Mouse (Mus musculus): ENCODE results near the gene Ptch2. TPM values are rescaled to one million over a fixed set of nuclear protein-coding genes. Genes with fewer than 3 reads are reported as not detected.
A peak's percentile ranks its signal among the peaks of the same experiment; 100 is the strongest.

Gene Ptch2
- polyA plus RNA-seq, 1 experiment = 5.0 TPM

DNA sequence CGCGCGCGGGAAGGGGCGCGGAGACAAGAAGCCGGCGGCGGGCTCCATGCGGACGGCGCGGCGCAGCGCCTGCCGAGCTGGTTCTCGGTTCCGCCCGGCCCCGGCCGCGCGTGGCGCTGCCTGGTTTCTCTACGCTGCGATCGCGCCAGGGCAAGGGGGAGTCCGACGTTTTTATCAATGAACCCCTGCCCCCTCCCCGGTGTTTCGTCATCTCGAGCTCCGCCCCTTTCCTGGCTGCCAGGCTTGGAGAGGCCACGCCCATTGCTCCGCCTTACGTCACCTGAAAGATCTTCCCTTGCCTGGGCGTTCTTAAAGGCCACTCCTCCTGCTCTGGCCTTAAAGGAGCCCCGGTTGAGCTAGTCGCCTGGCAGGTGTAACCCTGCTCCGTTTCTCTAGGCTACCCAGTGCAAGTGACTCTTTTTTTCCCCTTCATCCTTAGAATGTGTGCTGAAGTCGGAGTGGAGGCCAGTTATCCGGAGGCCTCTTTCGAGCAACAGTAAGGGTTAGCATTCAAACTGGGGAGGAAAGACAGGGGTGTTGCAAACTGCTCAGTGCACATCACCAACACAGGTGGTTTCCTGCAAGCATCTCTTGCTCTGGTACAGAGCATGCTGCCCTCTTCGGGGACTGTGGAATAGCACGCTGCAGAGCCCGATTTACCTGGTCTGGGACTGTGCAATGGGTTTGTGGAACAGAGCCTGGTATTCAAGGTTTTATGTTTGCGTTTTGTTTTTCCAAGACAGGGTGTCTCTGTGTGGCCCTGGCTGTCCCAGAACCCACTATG, 38.1 kb downstream of the Ptch2 start, which contains the start of gene Plk3:
Plk3 (minus strand) TSS at position 147 of the 784 bp plus-strand sequence.
- Histone ChIP-seq H3K36me3 (ENCODE audit: control insufficient read depth, insufficient read depth, low read length) (no peaks in the 10 kb centered on the region), H3K27ac (ENCODE audit: insufficient read depth, low read depth, low read length) (peak within 1 kb of the TSS; percentile 25; the same call in 1 of the 2 replicates), H3K27me3 (replicated peaks; ENCODE audit: control insufficient read depth, insufficient read depth, low read length) (no peaks in the 10 kb centered on the region), H3K4me1 (ENCODE audit: control insufficient read depth, insufficient read depth, low read length) (peaks cover 10% of the 10 kb centered on the region; the same call in 1 of the 2 replicates), H3K4me3 (ENCODE audit: insufficient read depth, low read depth, low read length) (peak within 1 kb of the TSS; percentile 69)
- DNase-seq = peak; percentile 99
- WGBS = 1% methylated on average over 44 of the region's 48 CpGs
- no peak for TF ChIP-seq CTCF (conservative IDR thresholded peaks at IDR 0.05; ENCODE audit: insufficient read depth, insufficient read length, low read depth, low read length)
- peak; percentile 85 for TF ChIP-seq POLR2A (IDR thresholded peaks at IDR 0.05; ENCODE audit: low read depth, low read length)

DNA sequence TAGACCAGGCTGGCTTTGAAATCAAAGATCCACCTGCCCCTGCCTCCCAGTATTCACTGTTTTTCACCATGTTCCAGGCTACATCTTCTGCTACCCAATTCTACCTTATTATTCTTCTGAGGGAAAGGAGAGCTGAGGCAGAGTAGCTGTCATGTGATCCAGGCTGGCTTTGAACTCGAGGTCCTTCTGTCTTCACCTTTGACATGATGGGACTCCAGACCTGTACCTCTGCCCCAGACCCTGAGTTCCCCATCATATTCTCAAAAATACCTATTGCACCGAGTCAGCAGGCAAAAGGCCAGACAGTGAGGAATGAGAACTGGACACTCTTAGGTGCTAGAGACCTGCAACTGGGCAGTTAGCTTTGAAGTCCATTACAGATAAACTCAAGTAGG, 38.7 kb downstream of the Ptch2 start:
- no peak overlapping the region for H3K4me3 ChIP-seq (ENCODE audit: insufficient read depth, low read depth, low read length)
- H3K4me1 ChIP-seq (ENCODE audit: control insufficient read depth, insufficient read depth, low read length) = peaks cover 12% of the 10 kb centered on the region; the same call in 1 of the 2 replicates
- no peaks in the 10 kb centered on the region for H3K36me3 ChIP-seq (ENCODE audit: control insufficient read depth, insufficient read depth, low read length)
- WGBS = 20% methylated on average over 2 of the region's 2 CpGs
- DNase-seq = peak; percentile 45
- no peaks in the 10 kb centered on the region for H3K27me3 ChIP-seq (replicated peaks; ENCODE audit: control insufficient read depth, insufficient read depth, low read length)
- peak overlapping the region; percentile 25; the same call in 1 of the 2 replicates for H3K27ac ChIP-seq (ENCODE audit: insufficient read depth, low read depth, low read length)
- TF ChIP-seq CTCF (conservative IDR thresholded peaks at IDR 0.05; ENCODE audit: insufficient read depth, insufficient read length, low read depth, low read length) (no peak), POLR2A (IDR thresholded peaks at IDR 0.05; ENCODE audit: low read depth, low read length) (no peak)

DNA sequence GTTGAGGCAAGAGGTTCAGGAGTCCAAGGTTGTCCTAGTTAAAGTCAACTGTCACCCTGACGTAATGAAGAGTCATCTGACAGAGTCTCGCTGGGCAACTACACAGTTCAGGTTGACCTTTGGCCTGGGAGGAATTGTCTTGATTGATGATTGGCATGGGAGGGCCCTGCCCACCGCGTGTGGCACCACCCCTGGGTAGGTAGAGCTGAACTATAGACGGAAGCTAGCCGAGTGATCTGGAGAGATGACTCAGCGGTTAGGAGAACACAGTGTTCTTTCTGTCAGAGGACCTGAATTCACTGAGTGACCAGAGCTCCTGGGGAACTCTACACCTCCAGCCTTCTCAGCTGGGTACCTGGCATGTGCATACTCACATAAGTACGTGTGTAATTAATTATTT, 40.2 kb downstream of the Ptch2 start:
- DNase-seq = peak; percentile 97
- no peak overlapping the region for H3K4me3 ChIP-seq (ENCODE audit: insufficient read depth, low read depth, low read length)
- 29% methylated on average over 8 of the region's 8 CpGs for WGBS

DNA sequence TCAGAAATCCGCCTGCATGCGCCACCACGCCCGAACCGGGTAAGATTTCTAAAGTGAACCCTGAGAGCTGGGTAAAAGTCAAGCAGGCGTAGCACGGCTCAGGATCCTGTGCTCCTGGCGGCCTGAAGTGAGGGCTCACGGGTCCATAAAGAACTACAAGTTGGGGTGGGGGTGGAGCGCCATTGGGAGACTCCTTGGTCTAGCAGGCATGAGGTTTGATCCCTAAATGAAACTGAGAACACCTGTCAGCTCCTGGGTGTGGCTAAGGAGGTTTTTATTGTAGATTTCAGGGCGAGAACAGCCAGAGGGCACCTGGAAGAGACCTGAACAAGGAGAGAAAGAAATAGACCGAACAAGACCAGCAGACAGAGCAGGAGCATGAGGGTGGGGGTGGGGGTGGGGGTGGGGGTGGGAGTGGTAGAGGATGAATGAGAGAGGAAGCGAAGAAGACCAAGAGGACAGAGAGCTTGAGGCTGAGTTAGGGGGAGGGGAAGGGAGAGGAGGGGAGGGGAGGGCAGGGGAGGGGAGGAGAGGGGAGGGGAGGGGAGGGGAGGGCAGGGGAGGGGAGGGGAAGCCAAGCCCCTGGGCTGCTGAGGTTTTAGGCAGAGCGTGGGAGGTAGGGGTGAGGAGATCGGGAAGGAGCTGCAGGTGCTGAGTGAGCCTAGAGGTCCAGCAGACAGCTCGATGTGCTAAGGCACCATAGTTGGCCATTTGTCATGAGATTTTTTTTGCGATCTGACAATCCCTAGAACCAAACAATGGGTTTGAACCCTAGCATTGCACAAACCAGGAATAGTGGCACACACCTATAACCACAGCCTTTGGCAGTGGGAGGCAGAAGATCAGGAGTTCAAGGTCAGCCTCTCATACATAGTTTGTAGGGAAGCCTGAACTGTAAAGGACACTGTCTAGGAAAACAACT, 42.7 kb downstream of the Ptch2 start:
- WGBS = 61% methylated on average over 16 of the region's 17 CpGs
- no peak overlapping the region for H3K4me3 ChIP-seq (ENCODE audit: insufficient read depth, low read depth, low read length)
- H3K27ac ChIP-seq (ENCODE audit: insufficient read depth, low read depth, low read length) = no peak overlapping the region

More for the DNA sequence above, 40.2 kb downstream of the Ptch2 start:
- Histone ChIP-seq H3K27me3 (replicated peaks; ENCODE audit: control insufficient read depth, insufficient read depth, low read length) (no peaks in the 10 kb centered on the region), H3K4me1 (ENCODE audit: control insufficient read depth, insufficient read depth, low read length) (peaks cover 12% of the 10 kb centered on the region; the same call in 1 of the 2 replicates), H3K36me3 (ENCODE audit: control insufficient read depth, insufficient read depth, low read length) (no peaks in the 10 kb centered on the region), H3K27ac (ENCODE audit: insufficient read depth, low read depth, low read length) (peak overlapping the region; percentile 69)
- TF ChIP-seq CTCF (conservative IDR thresholded peaks at IDR 0.05; ENCODE audit: insufficient read depth, insufficient read length, low read depth, low read length) (no peak), POLR2A (IDR thresholded peaks at IDR 0.05; ENCODE audit: low read depth, low read length) (no peak)

DNA sequence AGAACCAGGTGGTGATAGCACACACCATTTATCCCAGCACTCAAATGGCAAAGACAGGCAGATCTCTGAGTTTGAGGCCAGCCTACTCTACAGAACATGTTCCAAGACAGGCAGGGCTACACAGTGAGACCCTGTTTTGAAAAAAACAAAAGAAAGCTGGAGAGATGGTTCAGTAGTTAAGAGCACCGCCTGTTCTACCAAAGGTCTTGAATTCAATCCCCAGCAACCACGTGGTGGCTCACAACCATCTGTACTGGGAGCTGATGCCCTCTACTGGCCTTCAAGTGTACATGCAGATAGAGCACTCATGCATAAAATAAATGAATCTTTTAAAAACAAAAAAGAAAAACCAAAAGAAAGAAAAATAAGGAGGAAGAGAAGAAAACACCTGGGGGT, 43.3 kb downstream of the Ptch2 start:
- peak; percentile 77 for TF ChIP-seq CTCF (conservative IDR thresholded peaks at IDR 0.05; ENCODE audit: insufficient read depth, insufficient read length, low read depth, low read length)
- TF ChIP-seq POLR2A (IDR thresholded peaks at IDR 0.05; ENCODE audit: low read depth, low read length) = no peak
- no peak overlapping the region for H3K4me3 ChIP-seq (ENCODE audit: insufficient read depth, low read depth, low read length)
- WGBS = 0% methylated on average over 2 of the region's 2 CpGs

More for the DNA sequence above, 42.7 kb downstream of the Ptch2 start:
- Histone ChIP-seq H3K27me3 (replicated peaks; ENCODE audit: control insufficient read depth, insufficient read depth, low read length) (no peaks in the 10 kb centered on the region), H3K4me1 (ENCODE audit: control insufficient read depth, insufficient read depth, low read length) (peaks cover 12% of the 10 kb centered on the region; the same call in 1 of the 2 replicates), H3K36me3 (ENCODE audit: control insufficient read depth, insufficient read depth, low read length) (no peaks in the 10 kb centered on the region)
- TF ChIP-seq CTCF (conservative IDR thresholded peaks at IDR 0.05; ENCODE audit: insufficient read depth, insufficient read length, low read depth, low read length) = no peak
- no peak for TF ChIP-seq POLR2A (IDR thresholded peaks at IDR 0.05; ENCODE audit: low read depth, low read length)
- DNase-seq = no peak

DNA sequence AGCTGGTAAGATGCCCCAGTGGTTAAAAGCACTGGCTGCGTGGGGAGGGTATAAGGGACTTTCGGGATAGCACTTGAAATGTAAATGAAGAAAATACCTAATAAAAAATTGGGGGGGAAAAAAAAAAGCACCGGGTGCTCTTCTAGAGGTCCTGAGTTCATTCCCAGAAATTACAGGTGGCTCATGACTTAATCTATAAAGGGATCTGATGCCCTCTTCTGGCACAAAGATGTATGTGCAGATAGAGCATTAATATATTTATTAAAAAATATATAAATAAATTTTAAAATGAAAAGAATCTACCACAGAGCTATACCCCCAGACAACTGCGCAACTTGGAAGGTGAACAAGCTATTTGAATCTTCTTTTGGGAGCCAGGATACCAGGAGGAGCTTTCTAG, 44.7 kb downstream of the Ptch2 start:
- no peak for DNase-seq
- no peaks in the 10 kb centered on the region for H3K27me3 ChIP-seq (replicated peaks; ENCODE audit: control insufficient read depth, insufficient read depth, low read length)
- H3K4me3 ChIP-seq (ENCODE audit: insufficient read depth, low read depth, low read length) = no peak overlapping the region
- 38% methylated on average over 4 of the region's 4 CpGs for WGBS
- H3K36me3 ChIP-seq (ENCODE audit: control insufficient read depth, insufficient read depth, low read length) = no peaks in the 10 kb centered on the region
- H3K27ac ChIP-seq (ENCODE audit: insufficient read depth, low read depth, low read length) = no peak overlapping the region
- no peak for TF ChIP-seq CTCF (conservative IDR thresholded peaks at IDR 0.05; ENCODE audit: insufficient read depth, insufficient read length, low read depth, low read length)
- TF ChIP-seq POLR2A (IDR thresholded peaks at IDR 0.05; ENCODE audit: low read depth, low read length) = no peak
- H3K4me1 ChIP-seq (ENCODE audit: control insufficient read depth, insufficient read depth, low read length) = peaks cover 3% of the 10 kb centered on the region; the same call in 1 of the 2 replicates

More for the DNA sequence above, 43.3 kb downstream of the Ptch2 start:
- H3K4me1 ChIP-seq (ENCODE audit: control insufficient read depth, insufficient read depth, low read length) = peaks cover 12% of the 10 kb centered on the region; the same call in 1 of the 2 replicates
- no peak overlapping the region for H3K27ac ChIP-seq (ENCODE audit: insufficient read depth, low read depth, low read length)
- DNase-seq = peak; percentile 82
- no peaks in the 10 kb centered on the region for H3K36me3 ChIP-seq (ENCODE audit: control insufficient read depth, insufficient read depth, low read length)
- no peaks in the 10 kb centered on the region for H3K27me3 ChIP-seq (replicated peaks; ENCODE audit: control insufficient read depth, insufficient read depth, low read length)

Data from kidney, adult 2 months (tissue).